Mouse (Mus musculus) kidney, embryonic 15.5 days (tissue): ENCODE measurements at regions not wholly inside any gene's neighbourhood (a gene's known extent, or its start where the extent isn't known, plus 50 kb on each side); places are given as distances from the start of the nearest gene placed in this dataset.

Source experiments
- ATAC-seq: fragments of 200-750 bp; cut with Nextera tagmentation; replicated peaks from 2 replicates; pipeline ENCODE4 v1.8.0; 2017; ENCODE audit warnings: moderate TSS enrichment; ENCODE audit not compliant: low FRiP score
- H3K27ac ChIP-seq: fragments of 300-500 bp; sonication (generic); 2 replicates; pipeline ENCODE4 v1.5.1; 2015; ENCODE audit warnings: mild to moderate bottlenecking, inconsistent platforms
- H3K27me3 ChIP-seq: fragments of 300-500 bp; sonication (generic); 2 replicates; pipeline ENCODE4 v1.6.1; 2015; ENCODE audit warnings: inconsistent platforms
- H3K36me3 ChIP-seq: fragments of 300-500 bp; sonication (generic); 2 replicates; pipeline ENCODE4 v1.6.1; 2015; ENCODE audit warnings: inconsistent platforms
- H3K4me1 ChIP-seq: fragments of 300-500 bp; sonication (generic); 2 replicates; pipeline ENCODE4 v1.6.1; 2015; ENCODE audit warnings: inconsistent platforms
- H3K4me2 ChIP-seq: fragments of 300-500 bp; sonication (generic); 2 replicates; pipeline ENCODE4 v1.6.1; 2015; ENCODE audit warnings: moderate library complexity, mild to moderate bottlenecking, inconsistent platforms
- H3K4me3 ChIP-seq: fragments of 300-500 bp; sonication (generic); replicated peaks from 2 replicates; pipeline ENCODE4 v1.5.1; 2015; ENCODE audit warnings: mild to moderate bottlenecking, inconsistent platforms
- H3K9ac ChIP-seq: fragments of 300-500 bp; sonication (generic); 2 replicates; pipeline ENCODE4 v1.6.1; 2015; ENCODE audit warnings: mild to moderate bottlenecking, inconsistent platforms
- H3K9me3 ChIP-seq: fragments of 300-500 bp; sonication (generic); replicated peaks from 2 replicates; pipeline ENCODE4 v1.6.1; 2016; ENCODE audit warnings: inconsistent platforms
- WGBS: fragments of 180-500 bp; shearing (Covaris S2); methylation state at CpG from one replicate; pipeline ENCODE4 v1.1.7; 2015; ENCODE audit warnings: mixed read lengths; 5-methylcytosine and 5-hydroxymethylcytosine counted together

- H3K4me1 ChIP-seq, result no peaks in the 10 kb centered on the region
- no peak overlapping the region for H3K4me3 ChIP-seq
- no peak overlapping the region for H3K9ac ChIP-seq
- H3K27me3 ChIP-seq, result no peaks in the 10 kb centered on the region
- H3K36me3 ChIP-seq, result no peaks in the 10 kb centered on the region
- H3K27ac ChIP-seq, result no peak overlapping the region
- ATAC-seq, result no peak
- 89% methylated on average over 1 of the region's 1 CpGs for WGBS
- no peaks in the 10 kb centered on the region for H3K9me3 ChIP-seq
- H3K4me2 ChIP-seq, result no peak overlapping the region
Measured at GRCm38 (mm10) chr1:137606716-137607115, 568.8 kb downstream of the Ptprc start.

- no peak overlapping the region for H3K4me3 ChIP-seq
- H3K9ac ChIP-seq, result no peak overlapping the region
Measured at GRCm38 (mm10) chr1:137605890-137606663, 569.4 kb downstream of the Ptprc start.

DNA sequence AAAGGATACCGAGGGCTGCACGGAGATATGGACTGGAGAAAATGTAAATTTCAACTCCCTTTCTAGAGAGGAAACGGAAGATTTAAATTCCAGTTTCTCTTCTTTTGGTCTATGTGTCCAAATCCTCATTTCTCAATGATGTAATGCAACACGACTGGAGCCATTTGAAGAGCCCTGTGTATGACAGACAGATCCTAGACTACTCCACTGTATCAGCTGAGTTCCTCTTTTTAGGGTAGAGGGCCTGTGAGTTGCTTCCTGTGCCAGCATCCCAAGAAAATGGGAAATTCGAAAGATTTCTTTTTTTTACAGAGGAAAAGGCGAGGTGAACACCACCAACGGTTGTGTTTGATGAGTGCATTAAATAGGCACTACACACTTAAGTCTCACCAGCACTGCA is 581.8 kb downstream of the Ptprc start:
- ATAC-seq, result no peak
- WGBS, result 90% methylated on average over 7 of the region's 7 CpGs
- no peak overlapping the region for H3K4me2 ChIP-seq
- no peaks in the 10 kb centered on the region for H3K27me3 ChIP-seq
- no peaks in the 10 kb centered on the region for H3K36me3 ChIP-seq
- no peaks in the 10 kb centered on the region for H3K9me3 ChIP-seq
- H3K4me1 ChIP-seq, result no peaks in the 10 kb centered on the region
- no peak overlapping the region for H3K27ac ChIP-seq
- H3K9ac ChIP-seq, result no peak overlapping the region
- no peak overlapping the region for H3K4me3 ChIP-seq

More at GRCm38 (mm10) chr1:137605890-137606663, 569.4 kb downstream of the Ptprc start:
- no peak for ATAC-seq
- Histone ChIP-seq H3K9me3 (no peaks in the 10 kb centered on the region), H3K36me3 (no peaks in the 10 kb centered on the region), H3K27me3 (no peaks in the 10 kb centered on the region), H3K27ac (no peak overlapping the region), H3K4me2 (no peak overlapping the region), H3K4me1 (no peaks in the 10 kb centered on the region)
- 66% methylated on average over 11 of the region's 11 CpGs for WGBS

DNA sequence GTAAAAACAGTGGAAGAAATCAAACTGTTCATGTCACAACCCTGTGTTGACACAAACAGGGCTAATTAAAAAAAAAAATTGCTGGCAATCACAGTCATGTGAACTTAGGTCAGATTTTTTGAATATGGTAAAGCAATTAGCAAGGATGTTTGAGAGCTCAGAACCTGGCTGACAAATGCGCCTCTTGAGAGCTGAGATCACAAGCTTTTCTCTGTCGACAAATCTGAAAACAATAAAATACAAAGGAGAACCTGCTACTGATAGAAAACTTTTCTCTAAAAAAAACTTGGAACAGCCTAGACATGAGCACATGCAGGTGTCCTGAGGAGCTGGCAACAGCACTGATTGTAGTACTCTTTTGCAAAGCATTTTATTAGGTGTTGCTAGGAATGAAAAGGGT is 583.6 kb downstream of the Ptprc start:
- Histone ChIP-seq H3K4me3 (no peak overlapping the region), H3K9ac (no peak overlapping the region), H3K9me3 (no peaks in the 10 kb centered on the region), H3K36me3 (no peaks in the 10 kb centered on the region), H3K4me1 (no peaks in the 10 kb centered on the region), H3K27ac (no peak overlapping the region), H3K4me2 (no peak overlapping the region), H3K27me3 (no peaks in the 10 kb centered on the region)
- no peak for ATAC-seq
- WGBS, result 62% methylated on average over 2 of the region's 2 CpGs

DNA sequence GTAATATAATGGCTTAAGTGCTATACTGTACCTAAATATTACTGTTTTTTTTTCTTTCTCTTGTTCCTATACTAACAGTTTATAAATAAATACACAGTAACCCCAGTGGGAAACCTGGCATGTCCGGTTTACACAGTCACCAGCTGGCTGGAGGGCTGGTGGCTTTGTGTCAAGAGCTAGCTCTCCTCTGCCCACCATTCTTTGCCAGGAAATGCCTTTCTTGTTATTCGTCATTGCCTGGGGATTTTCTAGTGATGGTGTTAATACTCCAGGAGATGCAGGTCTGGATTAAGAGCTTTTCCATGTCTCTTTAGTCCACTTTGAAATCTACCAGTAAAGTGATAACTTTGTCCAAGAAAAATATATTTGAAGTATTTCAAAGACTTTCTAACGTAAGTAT is 584.2 kb downstream of the Ptprc start:
- Histone ChIP-seq H3K9ac (no peak overlapping the region), H3K9me3 (no peaks in the 10 kb centered on the region), H3K27ac (no peak overlapping the region), H3K4me1 (no peaks in the 10 kb centered on the region), H3K4me3 (no peak overlapping the region), H3K27me3 (no peaks in the 10 kb centered on the region), H3K4me2 (no peak overlapping the region), H3K36me3 (no peaks in the 10 kb centered on the region)
- WGBS, result 48% methylated on average over 3 of the region's 3 CpGs
- no peak for ATAC-seq

DNA sequence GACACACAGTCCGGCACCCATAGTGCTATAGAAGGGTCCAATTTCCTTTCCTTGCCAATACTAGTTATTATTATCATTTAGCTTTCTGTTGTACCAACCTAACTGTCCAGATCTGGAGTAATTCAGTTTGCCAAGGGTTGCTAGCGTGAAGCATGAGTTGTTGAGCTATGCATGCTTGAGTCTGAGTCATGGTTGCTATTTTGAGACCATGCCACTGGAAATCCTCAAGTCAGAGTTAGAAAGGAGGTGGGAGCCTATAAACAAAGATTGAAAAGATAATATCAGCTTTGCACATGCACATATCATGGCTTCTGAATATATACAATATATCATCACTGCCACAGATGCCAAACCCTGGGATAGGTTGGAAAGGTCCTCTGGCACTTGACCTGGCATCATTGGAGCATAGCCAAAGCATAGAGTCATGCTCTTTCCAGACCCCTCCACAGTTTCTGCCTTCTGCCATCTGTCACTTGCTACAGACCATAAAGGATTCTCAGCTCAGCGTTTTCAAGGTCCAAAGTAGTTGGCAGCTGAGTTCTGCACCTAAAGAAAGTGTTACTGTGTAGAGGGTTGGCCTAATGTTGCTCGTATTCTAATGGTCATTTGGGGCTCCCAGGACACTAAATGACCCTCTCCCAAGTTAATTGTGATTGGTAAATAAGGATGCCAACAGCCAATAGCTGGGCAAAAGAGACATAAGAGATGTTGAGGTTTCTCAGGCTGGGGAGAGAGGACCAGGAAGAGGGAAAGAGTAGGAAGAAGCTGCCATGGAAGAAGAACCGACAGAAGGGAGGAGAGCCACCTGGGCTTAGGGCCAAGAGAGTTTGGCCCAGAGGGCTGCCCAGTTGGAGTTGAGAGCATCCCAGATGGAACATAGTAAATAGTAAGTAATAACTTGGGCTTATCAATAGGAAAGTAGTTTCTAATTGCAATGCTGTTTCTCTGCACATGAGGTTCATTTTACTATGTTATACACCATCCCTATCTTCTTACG is 586.9 kb downstream of the Ptprc start:
- no peaks in the 10 kb centered on the region for H3K27me3 ChIP-seq
- H3K4me2 ChIP-seq, result no peak overlapping the region
- WGBS, result 81% methylated on average over 6 of the region's 6 CpGs
- no peaks in the 10 kb centered on the region for H3K4me1 ChIP-seq
- H3K36me3 ChIP-seq, result no peaks in the 10 kb centered on the region
- H3K9me3 ChIP-seq, result no peaks in the 10 kb centered on the region
- ATAC-seq, result no peak
- no peak overlapping the region for H3K27ac ChIP-seq
- no peak overlapping the region for H3K9ac ChIP-seq
- H3K4me3 ChIP-seq, result no peak overlapping the region

DNA sequence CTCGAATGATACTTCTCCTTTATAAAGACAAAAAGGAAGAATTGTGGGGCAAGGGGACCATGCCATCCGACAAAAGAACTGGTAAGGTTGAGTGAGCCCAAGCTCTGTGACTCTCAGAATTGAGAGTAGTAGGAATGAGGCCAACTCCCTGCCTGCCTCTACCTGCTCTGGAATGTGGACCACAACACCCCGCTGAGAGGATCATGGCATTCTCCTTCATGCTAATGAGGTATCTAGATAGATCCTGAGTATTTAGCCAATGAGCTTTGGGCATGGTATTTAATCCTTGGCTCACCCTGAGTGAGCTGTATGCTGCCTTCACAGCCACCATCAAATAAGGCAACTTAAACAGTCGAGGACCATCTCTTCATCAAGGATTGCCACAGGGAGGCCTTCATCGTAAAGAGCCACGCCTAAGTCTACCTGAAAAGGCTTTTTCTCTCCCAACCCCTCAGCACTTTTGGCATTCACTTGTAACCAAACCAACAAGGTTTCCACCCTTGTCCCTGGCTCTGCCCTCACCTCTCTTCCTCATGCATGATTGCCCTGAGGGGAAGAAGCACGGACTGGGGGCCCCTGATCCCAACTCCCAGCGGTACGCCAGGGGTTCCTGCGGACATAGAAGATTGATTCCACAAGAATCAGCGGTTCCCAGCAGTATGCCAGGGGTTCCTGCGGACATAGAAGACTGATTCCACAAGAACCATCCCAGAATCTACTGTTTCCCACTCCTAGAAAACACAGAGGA is 587.9 kb downstream of the Ptprc start:
- no peaks in the 10 kb centered on the region for H3K36me3 ChIP-seq

DNA sequence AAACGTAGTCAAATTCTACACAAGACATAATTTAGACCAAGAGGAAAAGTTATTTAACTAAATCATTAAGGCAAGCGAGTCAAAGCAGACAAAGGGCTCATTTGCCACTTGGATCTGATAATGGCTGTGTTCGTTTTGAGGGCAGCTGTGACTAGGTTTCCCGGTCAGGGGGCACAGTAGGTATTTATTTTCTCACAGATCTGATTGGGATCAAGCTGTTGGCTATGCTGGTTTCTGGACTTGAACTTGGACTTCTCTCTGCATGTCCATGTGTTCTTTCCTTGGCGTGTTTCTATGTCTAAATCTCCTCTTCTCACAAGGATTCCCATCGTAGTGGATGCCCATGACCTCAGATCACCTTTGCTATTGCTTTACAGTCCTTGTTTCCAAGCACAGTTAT is 590.8 kb downstream of the Ptprc start:
- no peaks in the 10 kb centered on the region for H3K27me3 ChIP-seq
- H3K36me3 ChIP-seq, result no peaks in the 10 kb centered on the region
- no peaks in the 10 kb centered on the region for H3K9me3 ChIP-seq
- ATAC-seq, result no peak
- WGBS, result 82% methylated on average over 6 of the region's 6 CpGs
- H3K27ac ChIP-seq, result no peak overlapping the region
- H3K9ac ChIP-seq, result no peak overlapping the region
- H3K4me2 ChIP-seq, result no peak overlapping the region
- no peak overlapping the region for H3K4me3 ChIP-seq
- no peaks in the 10 kb centered on the region for H3K4me1 ChIP-seq

More for the DNA sequence above, 587.9 kb downstream of the Ptprc start:
- no peak overlapping the region for H3K27ac ChIP-seq
- H3K4me3 ChIP-seq, result no peak overlapping the region
- no peak overlapping the region for H3K4me2 ChIP-seq
- no peaks in the 10 kb centered on the region for H3K4me1 ChIP-seq
- H3K9me3 ChIP-seq, result no peaks in the 10 kb centered on the region
- ATAC-seq, result no peak
- WGBS, result 85% methylated on average over 12 of the region's 12 CpGs
- H3K9ac ChIP-seq, result no peak overlapping the region
- H3K27me3 ChIP-seq, result no peaks in the 10 kb centered on the region

DNA sequence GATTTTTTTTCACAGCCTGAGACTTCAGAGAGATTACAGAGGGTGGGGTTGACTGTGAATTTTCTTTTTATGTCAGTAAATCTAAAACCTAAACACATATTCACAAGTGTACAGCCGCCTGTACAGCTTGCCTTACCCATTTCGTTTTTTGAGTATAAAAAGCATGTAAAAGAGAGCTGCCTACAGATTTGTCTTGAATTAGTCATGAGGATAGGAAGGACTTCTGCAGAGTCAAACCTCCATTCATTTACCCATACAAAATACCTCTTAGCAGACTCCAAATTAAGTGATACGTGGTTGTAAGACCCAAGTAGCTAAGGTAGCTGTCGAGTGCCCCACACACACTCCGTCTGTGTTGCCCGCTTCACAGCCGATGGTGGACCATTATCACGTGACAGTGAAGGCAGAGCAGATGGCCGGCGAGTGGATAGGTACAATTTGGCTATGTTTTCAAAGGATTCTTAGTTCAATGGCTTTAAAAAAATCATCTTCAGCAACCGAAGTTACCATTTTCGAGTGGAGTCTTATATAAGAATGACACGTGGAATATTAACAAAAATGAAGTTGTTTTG is 591.3 kb downstream of the Ptprc start:
- no peak overlapping the region for H3K27ac ChIP-seq
- no peaks in the 10 kb centered on the region for H3K36me3 ChIP-seq
- no peak overlapping the region for H3K9ac ChIP-seq
- WGBS, result 87% methylated on average over 13 of the region's 13 CpGs
- no peaks in the 10 kb centered on the region for H3K27me3 ChIP-seq
- H3K4me2 ChIP-seq, result no peak overlapping the region
- no peaks in the 10 kb centered on the region for H3K4me1 ChIP-seq
- H3K9me3 ChIP-seq, result no peaks in the 10 kb centered on the region
- no peak for ATAC-seq
- no peak overlapping the region for H3K4me3 ChIP-seq

GRCm38 (mm10) chr1:137577639-137578038 is 597.9 kb downstream of the Ptprc start:
- ATAC-seq, result no peak
- Histone ChIP-seq H3K4me2 (no peak overlapping the region), H3K27me3 (no peaks in the 10 kb centered on the region), H3K4me3 (no peak overlapping the region), H3K27ac (no peak overlapping the region), H3K9me3 (no peaks in the 10 kb centered on the region), H3K4me1 (0 out of 2 replicates have a peak, but pooled peaks cover 8% of the 10 kb centered on the region), H3K36me3 (no peaks in the 10 kb centered on the region), H3K9ac (no peak overlapping the region)
- 41% methylated on average over 1 of the region's 1 CpGs for WGBS

DNA sequence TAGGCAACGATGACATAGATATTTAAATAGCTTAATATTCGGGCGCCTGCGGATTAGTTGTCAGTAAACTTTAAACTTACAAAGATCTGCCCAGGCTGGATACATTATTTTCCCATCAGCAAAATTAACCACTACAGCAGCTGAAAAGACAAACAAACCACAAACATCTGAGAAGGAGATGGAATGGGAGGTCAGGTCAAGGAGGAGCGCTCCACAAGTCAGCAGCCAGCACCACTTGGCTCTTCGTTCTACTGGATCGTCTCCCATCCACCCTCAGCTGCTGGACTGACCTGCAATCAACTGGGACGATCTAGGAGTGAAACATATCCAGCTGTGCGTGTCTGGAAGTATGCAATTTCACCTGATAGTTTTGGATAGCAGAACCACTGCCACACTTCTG is 599.3 kb downstream of the Ptprc start:
- Histone ChIP-seq H3K36me3 (no peaks in the 10 kb centered on the region), H3K27me3 (no peaks in the 10 kb centered on the region), H3K4me1 (peaks cover 16% of the 10 kb centered on the region; the same call in 1 of the 2 replicates), H3K4me2 (no peak overlapping the region), H3K27ac (no peak overlapping the region), H3K9ac (no peak overlapping the region), H3K9me3 (no peaks in the 10 kb centered on the region), H3K4me3 (no peak overlapping the region)
- no peak for ATAC-seq
- WGBS, result 54% methylated on average over 9 of the region's 9 CpGs
